In genomic region chr3:41580401-41581323, GRCm38 (mm10) we compare ENCODE assay signal across 9 mouse cellular contexts. TPM values are rescaled to one million over a fixed set of nuclear protein-coding genes. Genes with fewer than 3 reads are reported as not detected.
DNase-seq lines count a peak whose midpoint lies in the region; ATAC-seq and TF ChIP-seq lines count a peak whose summit lies in the region.
"Had no signal": no experiment of that assay in that cellular context is flagged by ENCODE, and none has a peak within 500 bp of the region (broad histone marks: within the 10 kb centered on the region; RNA-seq: fewer than 3 reads in every experiment).

No protein-coding gene starts in this region.

- no peaks in the 10 kb centered on the region for H3K9me3 ChIP-seq in hindbrain, embryonic 12.5 days (replicated peaks)
- H3K9me3 ChIP-seq in neural tube, embryonic 12.5 days, result no peaks in the 10 kb centered on the region

- no peak overlapping the region for H3K9ac ChIP-seq in hindbrain, embryonic 12.5 days
- H3K9ac ChIP-seq in neural tube, embryonic 12.5 days, result peak overlapping the region; percentile 21; the same call in 1 of the 2 replicates

- ATAC-seq in hindbrain, embryonic 12.5 days (ENCODE audit: low FRiP score), result no peak
- 0 out of 2 replicates have a peak, but pooled peaks have one; percentile 25 for ATAC-seq in neural tube, embryonic 12.5 days (ENCODE audit: low FRiP score, low read depth)

- TF ChIP-seq CTCF in gastrocnemius, adult 2 months (IDR thresholded peaks at IDR 0.05), result no peak
- no peak; the same call in 1 of the 2 replicates for TF ChIP-seq CTCF in layer of hippocampus, adult 2 months (conservative IDR thresholded peaks at IDR 0.05)
- TF ChIP-seq CTCF in thymus, adult 2 months (IDR thresholded peaks at IDR 0.05; ENCODE audit: borderline replicate concordance, control insufficient read depth, extremely low read depth, insufficient read depth, low read length, poor library complexity), result no peak

- H3K4me1 ChIP-seq in hindbrain, embryonic 12.5 days, result peaks cover 28% of the 10 kb centered on the region
- H3K4me1 ChIP-seq in neural tube, embryonic 12.5 days, result peaks cover 27% of the 10 kb centered on the region
- peaks cover 5% of the 10 kb centered on the region for H3K4me1 ChIP-seq in thymus, adult 2 months (replicated peaks; ENCODE audit: control insufficient read depth, insufficient read depth, low read length)

- 0 out of 2 replicates have a peak overlapping the region, but pooled peaks have one; percentile 13 for H3K4me2 ChIP-seq in hindbrain, embryonic 12.5 days (replicated peaks)
- H3K4me2 ChIP-seq in neural tube, embryonic 12.5 days (replicated peaks), result peak overlapping the region; percentile 12; the same call in 1 of the 2 replicates

- no peaks in the 10 kb centered on the region for H3K36me3 ChIP-seq in hindbrain, embryonic 12.5 days
- H3K36me3 ChIP-seq in neural tube, embryonic 12.5 days, result no peaks in the 10 kb centered on the region
- H3K36me3 ChIP-seq in thymus, adult 2 months (ENCODE audit: control insufficient read depth, insufficient read depth, low read length), result no peaks in the 10 kb centered on the region

- TF ChIP-seq POLR2A in thymus, adult 2 months (IDR thresholded peaks at IDR 0.05; ENCODE audit: control insufficient read depth, extremely low read depth, insufficient read depth, low read length, poor library complexity), result no peak

- peak overlapping the region; percentile 70 for H3K27ac ChIP-seq in gastrocnemius, adult 2 months
- no peak overlapping the region for H3K27ac ChIP-seq in hindbrain, embryonic 12.5 days
- H3K27ac ChIP-seq in layer of hippocampus, adult 2 months, result peak overlapping the region; percentile 67
- no peak overlapping the region for H3K27ac ChIP-seq in neural tube, embryonic 12.5 days
- no peak overlapping the region for H3K27ac ChIP-seq in thymus, adult 2 months (ENCODE audit: control insufficient read depth, insufficient read depth, low read length)

- H3K27me3 ChIP-seq in hindbrain, embryonic 12.5 days, result no peaks in the 10 kb centered on the region
- no peaks in the 10 kb centered on the region for H3K27me3 ChIP-seq in neural tube, embryonic 12.5 days (replicated peaks)
- H3K27me3 ChIP-seq in thymus, adult 2 months (ENCODE audit: control insufficient read depth, insufficient read depth, low read length), result no peaks in the 10 kb centered on the region

- 35% methylated on average over 14 of the region's 14 CpGs for WGBS in hindbrain, embryonic 12.5 days
- 29% methylated on average over 14 of the region's 14 CpGs for WGBS in neural tube, embryonic 12.5 days
- WGBS in thymus, adult 2 months, result 91% methylated on average over 14 of the region's 14 CpGs

- intact Hi-C loops in gastrocnemius, adult 2 months (cut with DNase I), result no loop called here
- intact Hi-C loops in heart, postnatal 36 days (cut with DNase I), result loop anchor here (10.0 kb wide), 1 partner anchor 386 kb away; no protein-coding TSS in a partner anchor

- no peak overlapping the region for H3K4me3 ChIP-seq in gastrocnemius, adult 2 months
- H3K4me3 ChIP-seq in hindbrain, embryonic 12.5 days, result no peak overlapping the region
- no peak overlapping the region for H3K4me3 ChIP-seq in layer of hippocampus, adult 2 months
- no peak overlapping the region for H3K4me3 ChIP-seq in neural tube, embryonic 12.5 days
- no peak overlapping the region for H3K4me3 ChIP-seq in thymus, adult 2 months (ENCODE audit: control insufficient read depth, insufficient read depth, low read length)

- no peak for DNase-seq in gastrocnemius, adult 2 months
- DNase-seq in gastrocnemius, adult 8-10 months (ENCODE audit: low spot score in 2 of 2), result no peak
- DNase-seq in layer of hippocampus, adult 2 months (ENCODE audit: low spot score in 2 of 2), result peak; percentile 61 to 72
- DNase-seq in heart, postnatal 36 days, result no peak
- DNase-seq in thymus, adult 2 months, result no peak
- no peak for DNase-seq in embryo, embryonic 9.5 days (ENCODE audit: extremely low spot score)
- DNase-seq: thymus, postnatal 36 days had no signal

RNA-seq across cellular contexts. Expression of gene Jade1, which starts 25.1 kb away (rescaled TPM):
- 10 to 100 TPM; 17.5 to 24.2 TPM for total RNA-seq in gastrocnemius, adult 2 months (2021)
- total RNA-seq in gastrocnemius, adult 8-10 months (2022), result 10 to 100 TPM; 22.4 to 29.0 (median 27.6) TPM
- polyA plus RNA-seq in hindbrain, embryonic 12.5 days (2016; fragmentation: Nextera tagmentation; extraction: Ambion mirVana), result 14.7 and 16.0 TPM in 2 replicates
- 10 to 100 TPM; 34.4 to 35.9 TPM for total RNA-seq in layer of hippocampus, adult 2 months (2021)
- polyA plus RNA-seq in neural tube, embryonic 12.5 days (2016; fragmentation: Nextera tagmentation; extraction: Ambion mirVana), result 14.0 and 14.4 TPM in 2 replicates
- total RNA-seq in heart, postnatal 36 days (2021), result 10 to 100 TPM; 30.2 to 41.1 TPM
- 22.7 and 31.9 TPM in 2 replicates for polyA plus RNA-seq in thymus, adult 2 months (2012; rRNA removed)

Comparison
In these comparisons a context has a peak if more than half of its experiments do, and no peak if none do; other contexts are left out.
1. DNase-seq: peak in layer of hippocampus, adult 2 months (2 of 2); none in gastrocnemius, adult 2 months (single experiment), gastrocnemius, adult 8-10 months (0 of 2), heart, postnatal 36 days (0 of 2), thymus, adult 2 months (single experiment) and embryo, embryonic 9.5 days (single experiment).
2. H3K27ac ChIP-seq: peak in gastrocnemius, adult 2 months (single experiment) and layer of hippocampus, adult 2 months (single experiment); none in hindbrain, embryonic 12.5 days (single experiment), neural tube, embryonic 12.5 days (single experiment) and thymus, adult 2 months (single experiment).